Mouse (Mus musculus) CH12.LX (cell line): Measurements from ENCODE around the gene Slc16a5.

Source experiments
- CTCF ChIP-seq, 2 experiments: IDR thresholded peaks in 1 of 2; conservative IDR thresholded peaks in 1 of 2; 2 replicates each; pipeline ENCODE4 v1.5.1; 2011 to 2012; ENCODE audit warnings: low read depth in 2 of 2, low read length in 2 of 2, improper control_type of control experiment in 1 of 2, inconsistent platforms in 1 of 2, mild to moderate bottlenecking in 1 of 2, moderate library complexity in 1 of 2
- MEF2A ChIP-seq: IDR thresholded peaks from 2 replicates; pipeline ENCODE4 v1.6.1; 2014; ENCODE audit warnings: low read depth, mild to moderate bottlenecking, inconsistent platforms, low read length, improper control_type of control experiment, borderline replicate concordance
- MYC ChIP-seq: IDR thresholded peaks from 2 replicates; pipeline ENCODE4 v1.6.1; 2011; ENCODE audit warnings: low read depth, mild to moderate bottlenecking, improper control_type of control experiment, low read length
- POLR2A ChIP-seq: IDR thresholded peaks from 2 replicates; pipeline ENCODE4 v1.6.1; 2011; ENCODE audit warnings: low read depth, mild to moderate bottlenecking, improper control_type of control experiment, low read length
- TBP ChIP-seq: conservative IDR thresholded peaks from 2 replicates; pipeline ENCODE4 v1.6.1; 2011; ENCODE audit warnings: low read depth, low read length, improper control_type of control experiment

DNA sequence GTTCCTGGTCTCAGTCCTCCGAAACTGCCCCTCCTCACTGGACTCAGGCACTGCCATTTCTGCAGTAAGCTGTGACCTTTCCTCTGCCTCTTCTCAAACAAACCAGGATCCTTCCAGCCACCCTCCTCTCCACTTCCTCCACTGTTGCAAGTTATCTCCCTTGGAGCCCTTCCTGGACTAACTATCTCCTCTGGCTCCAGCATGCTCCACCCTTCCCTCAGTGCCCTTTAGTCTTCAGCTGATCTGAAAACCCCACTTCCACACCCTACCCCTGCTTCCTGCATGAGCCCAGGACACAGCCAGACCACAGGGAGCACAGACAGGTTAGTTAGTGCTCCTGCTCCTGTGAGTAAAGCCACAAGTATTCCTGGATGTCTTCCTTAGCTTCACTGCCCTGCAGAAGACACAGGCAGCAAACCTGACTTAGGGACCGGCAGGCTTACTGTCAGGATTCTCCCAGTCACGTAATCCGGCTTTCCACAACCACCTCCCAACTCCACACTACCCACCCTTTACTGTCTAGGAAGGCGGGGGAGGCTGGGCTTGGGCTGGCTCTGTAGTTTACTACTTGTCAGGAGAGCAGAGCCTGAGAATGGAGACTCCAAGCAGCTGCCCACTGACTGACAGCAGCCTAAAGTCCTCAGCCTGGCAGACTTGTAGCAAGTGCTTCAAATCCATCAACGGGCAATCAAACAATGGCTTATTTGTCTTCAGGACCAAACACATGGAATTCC lies 47.7 kb downstream of the Slc16a5 start:
- TF ChIP-seq MEF2A (no peak), CTCF (conservative IDR thresholded peaks at IDR 0.05 in 1 of 2, IDR thresholded peaks at IDR 0.05 in 1 of 2; ENCODE audit: low read depth in 2 of 2, low read length in 2 of 2) (no peak), MYC (no peak), POLR2A (no peak), TBP (no peak)
